Mouse (Mus musculus) embryonic stem cell, embryonic (primary cell): ENCODE results near the gene Hoxd8.

Experiments used
- CTCF ChIA-PET, 4 experiments: fragments of 300-600 bp in 2 of 4; fragments of 350-600 bp in 2 of 4; sonication (Branson Sonifier 250); formaldehyde crosslinking; loops; one replicate each; lab custom pipeline; 2022; ENCODE audit warnings: inconsistent platforms in 2 of 4; lab: Charles Lee
- POLR2A ChIA-PET, 4 experiments: fragments of 300-600 bp in 2 of 4; fragments of 350-600 bp in 2 of 4; sonication (Branson Sonifier 250); formaldehyde crosslinking; loops; one replicate each; lab custom pipeline; 2022; ENCODE audit warnings: antibody characterized with exemption in 4 of 4, inconsistent platforms in 1 of 4; lab: Charles Lee

Gene Hoxd8

DNA sequence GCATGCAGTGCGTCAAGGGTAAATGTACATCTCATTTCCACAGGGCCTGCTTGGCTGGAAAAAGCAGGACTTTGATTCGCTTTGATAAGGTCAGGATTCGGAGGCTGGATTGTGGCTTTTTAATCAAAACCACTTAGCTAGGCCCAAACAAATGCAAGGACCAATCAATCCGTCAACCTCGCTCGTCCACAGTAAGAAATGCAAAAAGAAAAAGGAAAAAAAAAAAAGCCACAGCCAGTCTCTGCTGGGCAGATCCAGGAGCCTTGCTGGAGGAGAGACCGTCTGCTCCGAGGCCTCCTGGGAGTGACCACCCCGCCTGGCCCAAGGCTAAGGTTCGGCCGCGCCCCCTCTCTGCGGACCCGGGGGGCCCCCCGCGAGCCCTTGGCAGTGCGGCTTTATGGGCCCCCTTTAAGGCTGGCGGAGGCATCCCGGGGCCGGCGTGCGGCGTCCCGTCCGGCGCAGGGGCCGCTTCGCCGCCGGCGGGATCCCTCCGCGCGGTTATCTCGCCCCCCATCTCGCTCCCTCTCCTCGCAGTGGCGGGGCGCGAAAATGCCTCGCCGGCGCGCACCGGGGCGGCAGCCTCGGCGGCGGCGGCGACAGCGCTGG lies at the start of gene Hoxd8:
Gene Hoxd8 (plus strand): TSS at position 223 of the 606 bp plus-strand sequence.
- ChIA-PET CTCF (interaction anchor here in 3 of 4 experiments (0.5 to 1.2 kb wide), 4 partner anchors 446 to 1302 kb away, joined by 3 to 8 read pairs (median 5); no protein-coding TSS in a partner anchor), POLR2A (interaction anchor here in 1 of 4 experiments (0.6 to 0.7 kb wide), 2 partner anchors 14 to 226 kb away, joined by 3 to 4 read pairs; no protein-coding TSS in a partner anchor)

DNA sequence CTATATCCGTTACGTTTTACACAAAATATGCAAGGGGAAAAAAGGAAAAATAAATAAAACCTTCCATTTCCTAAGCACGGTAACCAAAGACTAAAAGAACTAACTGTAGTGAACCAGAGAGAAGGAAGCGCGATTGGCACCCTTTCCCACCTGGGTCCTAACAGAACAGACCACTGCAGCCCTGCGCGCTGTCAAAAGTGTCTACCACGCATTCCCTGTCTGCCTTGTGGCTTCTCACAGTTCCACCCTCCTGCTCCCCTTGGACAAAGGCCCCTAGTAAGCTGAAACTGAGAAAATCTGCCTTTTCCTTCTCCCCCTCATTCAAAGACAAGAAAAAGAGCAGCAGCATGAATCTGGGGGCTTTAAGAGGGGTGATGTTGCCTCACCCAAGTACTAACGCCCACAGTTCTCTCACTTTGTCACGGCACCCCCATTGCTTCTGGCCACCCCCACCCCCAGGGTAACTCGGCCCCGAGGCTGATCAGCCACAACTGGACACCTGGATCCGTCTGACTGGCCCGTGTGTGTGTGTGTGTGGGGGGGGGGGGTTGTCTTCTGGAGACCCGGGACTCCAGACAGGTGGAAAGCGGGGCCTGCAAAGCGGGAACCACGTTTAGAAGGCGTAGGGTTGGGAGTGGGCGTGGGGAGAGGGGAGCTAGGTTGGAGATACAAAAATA lies 49.5 kb upstream of the Hoxd8 start:
- ChIA-PET POLR2A (interaction anchor here in 1 of 4 experiments (0.7 kb wide), 1 partner anchor 13 kb away, joined by 3 read pairs; no protein-coding TSS in a partner anchor), CTCF (interaction anchor here (0.7 to 1.7 kb wide), 19 partner anchors 12 to 1100 kb away, joined by 3 to 7 read pairs (median 5); partner anchors contain the start of genes Hoxd10 (in 1 of the 4) and Hoxd11 (in 1 of the 4))

DNA sequence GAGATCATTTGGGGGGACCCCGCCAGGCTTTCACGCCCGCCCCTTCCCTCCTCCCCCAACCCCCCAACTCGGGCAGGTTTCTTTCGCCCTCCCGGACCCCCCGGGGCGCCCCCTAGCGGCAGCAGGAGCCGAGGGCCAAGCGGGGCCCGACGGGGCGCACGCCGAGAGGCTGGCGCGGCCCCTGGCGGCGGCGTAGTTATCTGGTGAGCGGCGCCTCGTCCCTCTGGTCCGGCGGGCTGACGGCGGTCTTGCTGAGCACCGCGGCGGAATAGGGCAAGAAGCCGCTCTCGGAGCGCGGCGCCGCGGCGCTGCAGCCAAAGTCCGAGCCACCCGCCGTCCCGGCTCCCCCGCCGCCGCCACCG lies 49.0 kb upstream of the Hoxd8 start:
- POLR2A ChIA-PET, result interaction anchor here in 1 of 4 experiments (0.7 kb wide), 1 partner anchor 12 kb away, joined by 3 read pairs; no protein-coding TSS in a partner anchor
- CTCF ChIA-PET, result interaction anchor here (0.7 to 1.7 kb wide), 21 partner anchors 9 to 1101 kb away, joined by 3 to 10 read pairs (median 5); partner anchors contain the start of genes Hoxd10 (in 1 of the 4) and Hoxd11 (in 1 of the 4)

DNA sequence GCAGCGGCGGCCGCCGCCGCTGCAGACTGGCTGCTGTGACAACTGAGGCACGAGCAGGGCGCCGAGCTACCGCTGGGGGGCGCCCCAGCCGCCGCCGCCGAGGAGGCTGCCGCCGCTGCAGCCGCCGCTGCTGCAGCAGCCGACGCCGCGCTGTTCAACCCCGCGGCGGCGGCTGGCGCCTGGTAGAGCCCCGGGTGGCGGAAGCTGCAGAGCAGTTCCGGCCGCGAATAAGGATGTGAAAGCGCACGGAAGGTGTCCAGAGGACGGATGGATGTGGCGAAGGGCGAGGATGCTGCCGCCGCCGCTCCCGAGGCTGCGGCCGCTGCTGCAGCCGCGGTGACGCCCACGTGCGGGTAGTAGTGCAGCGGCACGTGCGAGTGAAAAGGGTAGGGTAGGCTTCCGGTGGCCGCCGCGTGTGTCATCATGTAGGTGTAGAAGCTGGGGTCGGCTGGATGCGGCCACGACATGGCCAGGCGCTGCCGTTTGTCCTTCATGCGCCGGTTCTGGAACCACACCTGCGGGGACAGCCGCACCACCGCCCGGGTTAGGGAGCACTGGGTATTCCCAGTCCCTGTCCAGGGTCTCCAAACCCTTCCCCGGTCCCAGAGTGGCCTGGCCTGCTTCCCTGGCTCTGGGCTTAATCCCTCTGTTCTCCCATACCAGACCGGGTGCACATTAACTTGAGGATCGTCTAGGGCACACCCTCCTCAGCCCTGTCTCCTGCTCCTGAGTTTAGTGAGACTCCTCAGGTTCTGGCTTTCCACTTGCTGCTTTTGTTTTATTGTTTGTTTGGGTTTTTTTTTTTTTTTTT lies 48.4 kb upstream of the Hoxd8 start:
- CTCF ChIA-PET, result interaction anchor here (0.5 to 1.7 kb wide), 26 partner anchors 8 to 1158 kb away, joined by 3 to 10 read pairs (median 4); partner anchors contain the start of genes Hoxd10 (in 1 of the 4) and Hoxd11 (in 1 of the 4)

DNA sequence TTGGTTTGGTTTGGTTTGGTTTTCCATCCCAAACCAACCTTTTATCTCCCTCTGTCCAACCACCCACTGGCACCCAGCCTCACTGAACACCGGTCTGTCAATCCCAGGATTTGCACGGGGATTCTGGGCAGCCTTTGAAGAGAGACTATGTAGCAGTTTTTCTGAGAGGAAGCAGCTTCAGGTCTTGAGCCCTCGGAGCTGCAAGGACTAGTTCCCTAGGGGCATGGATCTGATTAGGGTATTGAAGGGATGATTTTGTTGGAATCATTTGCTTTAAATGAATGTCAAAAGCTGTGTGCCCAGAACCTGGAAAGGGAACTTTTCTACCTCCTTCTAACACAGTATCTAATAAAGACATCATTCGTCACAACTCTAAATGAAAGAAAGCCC lies 47.8 kb upstream of the Hoxd8 start:
- ChIA-PET CTCF (interaction anchor here (0.5 to 1.5 kb wide), 7 partner anchors 8 to 1159 kb away, joined by 3 to 10 read pairs (median 5); partner anchors contain the start of gene Hoxd11 (in 1 of the 4)), POLR2A (interaction anchor here in 2 of 4 experiments (0.6 to 2.0 kb wide), 3 partner anchors 11 to 859 kb away, joined by 3 to 4 read pairs (median 3); no protein-coding TSS in a partner anchor)

More for the DNA sequence above, 48.4 kb upstream of the Hoxd8 start:
- POLR2A ChIA-PET, result interaction anchor here in 2 of 4 experiments (0.6 to 2.0 kb wide), 4 partner anchors 11 to 859 kb away, joined by 3 to 4 read pairs (median 3); no protein-coding TSS in a partner anchor

DNA sequence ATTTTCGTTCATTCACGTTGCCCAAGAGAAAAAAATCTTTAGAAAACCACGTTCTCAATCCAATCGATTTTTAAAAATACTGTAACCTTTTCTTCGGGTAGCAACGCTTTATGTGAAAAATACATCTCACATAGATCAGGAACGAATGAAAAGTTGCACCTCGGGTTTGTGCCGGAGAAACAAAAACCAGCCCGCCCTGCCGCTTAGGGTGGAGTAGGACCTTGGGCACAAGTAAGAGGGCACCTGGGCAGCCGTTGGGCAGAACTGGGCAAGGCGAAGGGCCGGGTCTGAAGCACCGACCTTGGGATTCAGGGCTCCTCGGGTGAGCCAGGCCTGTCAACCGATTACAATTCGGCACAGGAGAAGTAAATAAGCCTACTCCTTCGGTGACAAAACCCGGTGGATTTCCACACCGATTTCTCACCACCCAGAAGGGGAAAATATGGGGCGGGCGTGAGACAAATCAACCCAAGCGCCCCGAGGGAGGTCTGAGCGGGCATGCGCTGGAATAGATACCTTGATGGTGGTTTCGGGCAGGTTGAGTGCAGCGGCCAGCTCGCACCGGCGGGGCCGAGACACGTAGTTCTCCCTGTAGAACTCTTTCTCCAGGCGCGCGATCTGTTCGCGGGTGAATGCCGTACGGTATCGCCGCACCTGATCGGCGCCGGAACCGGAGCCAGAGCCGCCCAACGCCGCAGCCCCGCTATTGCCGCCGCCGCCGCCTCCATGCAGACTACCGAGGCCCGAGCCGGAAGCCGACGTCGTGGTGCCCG lies 47.0 kb upstream of the Hoxd8 start:
- POLR2A ChIA-PET, result interaction anchor here in 2 of 4 experiments (1.0 to 2.0 kb wide), 3 partner anchors 10 to 16 kb away, joined by 4 to 5 read pairs (median 4); partner anchors contain the start of gene Hoxd13 (in 1 of the 2)
- CTCF ChIA-PET, result interaction anchor here in 2 of 4 experiments (0.7 to 1.5 kb wide), 6 partner anchors 9 to 79 kb away, joined by 3 to 7 read pairs (median 4); partner anchors contain the start of genes Hoxd3 (in 1 of the 2) and Hoxd4 (in 1 of the 2)

DNA sequence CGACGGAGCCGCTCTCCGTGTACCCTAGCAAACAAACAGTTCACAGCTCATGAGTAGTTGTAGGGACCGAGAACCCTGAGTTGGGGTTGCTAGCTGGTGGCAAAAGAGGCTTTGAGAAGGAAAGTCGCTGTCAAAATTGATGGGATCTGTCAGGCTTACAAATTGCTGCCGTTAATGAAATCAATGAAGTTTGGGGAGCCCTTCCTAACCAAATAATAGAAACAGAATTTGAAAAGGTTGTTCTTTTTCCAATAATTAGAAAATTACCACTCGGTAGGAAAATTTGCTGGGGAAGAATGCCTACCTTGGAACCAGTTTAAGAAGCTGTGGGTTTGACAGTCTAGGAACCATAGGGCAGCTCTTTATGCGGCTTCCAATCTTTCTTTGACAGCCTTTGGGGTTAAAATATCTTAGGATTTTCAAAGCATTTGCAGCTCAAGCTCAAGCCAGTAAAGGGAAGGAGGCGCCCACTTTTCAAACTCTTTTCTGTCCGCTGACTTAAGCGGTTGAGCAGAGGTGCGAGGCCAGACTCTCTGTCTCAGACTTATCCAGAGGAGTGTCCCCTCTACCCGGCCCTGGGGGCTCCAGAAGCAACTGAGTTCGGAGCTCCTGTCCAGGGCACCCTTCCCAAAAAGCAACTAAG lies 46.3 kb upstream of the Hoxd8 start:
- POLR2A ChIA-PET, result interaction anchor here in 3 of 4 experiments (0.7 to 1.7 kb wide), 6 partner anchors 9 to 23 kb away, joined by 3 to 5 read pairs (median 4); partner anchors contain the start of gene Hoxd13 (in 1 of the 3)
- CTCF ChIA-PET, result interaction anchor here (0.6 to 1.5 kb wide), 10 partner anchors 8 to 1097 kb away, joined by 3 to 7 read pairs (median 3); partner anchors contain the start of genes Hoxd3 (in 1 of the 4) and Hoxd4 (in 1 of the 4)

DNA sequence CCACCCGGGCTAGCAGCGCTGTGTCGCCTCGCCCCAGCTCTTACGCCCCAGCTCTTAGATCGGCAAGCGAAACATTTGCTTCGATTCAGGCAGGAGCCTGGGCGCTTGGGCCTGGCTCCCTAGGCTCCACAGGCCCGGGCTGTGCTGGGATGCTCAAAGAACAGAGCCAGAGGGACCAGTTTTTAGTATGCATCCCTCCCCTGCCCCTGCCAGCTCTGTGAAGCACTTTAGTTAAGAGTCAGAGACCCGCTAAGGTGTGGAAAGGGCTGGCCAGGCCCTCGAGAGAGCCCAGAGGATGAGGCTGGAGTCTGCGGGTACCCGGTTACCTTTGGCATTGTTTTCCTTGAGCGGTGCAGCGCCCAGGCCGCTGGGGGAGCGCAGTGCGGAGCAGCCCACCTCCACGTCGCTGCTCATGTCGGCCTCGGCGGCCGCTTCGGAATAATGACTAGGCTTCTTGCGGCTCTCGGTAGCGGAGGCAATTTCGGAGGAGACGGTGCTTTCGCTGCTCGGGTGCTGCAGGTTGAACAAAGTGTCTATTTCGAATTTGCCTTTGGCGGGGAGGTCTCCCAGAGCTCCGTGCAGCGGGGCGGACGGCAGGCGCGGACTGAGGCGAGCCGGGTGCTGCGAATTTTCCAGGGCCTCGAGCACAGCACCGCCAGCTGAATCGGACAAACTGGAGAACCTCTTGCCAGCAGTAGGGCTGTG lies 45.6 kb upstream of the Hoxd8 start:
- ChIA-PET POLR2A (interaction anchor here in 3 of 4 experiments (0.7 to 1.7 kb wide), 6 partner anchors 9 to 23 kb away, joined by 3 to 5 read pairs (median 4); partner anchors contain the start of gene Hoxd13 (in 1 of the 3)), CTCF (interaction anchor here (0.5 to 1.5 kb wide), 11 partner anchors 8 to 1098 kb away, joined by 3 to 7 read pairs (median 3); partner anchors contain the start of genes Hoxd3 (in 1 of the 4) and Hoxd4 (in 1 of the 4))

DNA sequence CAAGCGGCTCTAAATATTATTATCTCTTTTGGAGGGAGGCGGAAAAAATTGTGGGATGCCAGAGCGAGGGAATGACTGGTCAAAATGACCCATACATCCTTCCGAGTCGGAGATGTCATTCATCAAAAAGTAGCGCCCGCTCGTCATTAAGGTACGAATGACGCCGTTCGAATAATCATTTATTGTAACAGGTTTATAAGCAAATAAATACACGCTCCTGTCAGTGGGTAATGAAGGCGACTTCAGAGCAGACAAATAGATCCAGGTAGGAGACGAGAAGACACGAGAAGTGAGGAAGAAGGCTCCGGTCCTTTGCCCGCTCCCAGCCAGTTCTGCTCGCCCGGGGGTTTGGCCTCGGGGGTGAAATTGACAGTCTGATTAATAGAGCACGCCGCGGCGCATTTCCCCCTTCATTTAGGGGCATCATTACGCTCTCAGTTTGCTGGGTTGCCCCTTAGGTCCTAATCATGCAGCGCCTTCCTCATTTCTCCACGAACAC lies 44.9 kb upstream of the Hoxd8 start, which contains the start of gene Evx2:
Gene Evx2 (minus strand): TSS at position 51 of the 499 bp plus-strand sequence.
- POLR2A ChIA-PET, result interaction anchor here in 2 of 4 experiments (1.4 to 1.7 kb wide), 2 partner anchors 8 to 12 kb away, joined by 3 to 4 read pairs; partner anchors contain the start of gene Hoxd13 (in 1 of the 2)
- CTCF ChIA-PET, result interaction anchor here in 2 of 4 experiments (0.9 to 1.5 kb wide), 2 partner anchors 13 to 14 kb away, joined by 4 to 5 read pairs; no protein-coding TSS in a partner anchor

DNA sequence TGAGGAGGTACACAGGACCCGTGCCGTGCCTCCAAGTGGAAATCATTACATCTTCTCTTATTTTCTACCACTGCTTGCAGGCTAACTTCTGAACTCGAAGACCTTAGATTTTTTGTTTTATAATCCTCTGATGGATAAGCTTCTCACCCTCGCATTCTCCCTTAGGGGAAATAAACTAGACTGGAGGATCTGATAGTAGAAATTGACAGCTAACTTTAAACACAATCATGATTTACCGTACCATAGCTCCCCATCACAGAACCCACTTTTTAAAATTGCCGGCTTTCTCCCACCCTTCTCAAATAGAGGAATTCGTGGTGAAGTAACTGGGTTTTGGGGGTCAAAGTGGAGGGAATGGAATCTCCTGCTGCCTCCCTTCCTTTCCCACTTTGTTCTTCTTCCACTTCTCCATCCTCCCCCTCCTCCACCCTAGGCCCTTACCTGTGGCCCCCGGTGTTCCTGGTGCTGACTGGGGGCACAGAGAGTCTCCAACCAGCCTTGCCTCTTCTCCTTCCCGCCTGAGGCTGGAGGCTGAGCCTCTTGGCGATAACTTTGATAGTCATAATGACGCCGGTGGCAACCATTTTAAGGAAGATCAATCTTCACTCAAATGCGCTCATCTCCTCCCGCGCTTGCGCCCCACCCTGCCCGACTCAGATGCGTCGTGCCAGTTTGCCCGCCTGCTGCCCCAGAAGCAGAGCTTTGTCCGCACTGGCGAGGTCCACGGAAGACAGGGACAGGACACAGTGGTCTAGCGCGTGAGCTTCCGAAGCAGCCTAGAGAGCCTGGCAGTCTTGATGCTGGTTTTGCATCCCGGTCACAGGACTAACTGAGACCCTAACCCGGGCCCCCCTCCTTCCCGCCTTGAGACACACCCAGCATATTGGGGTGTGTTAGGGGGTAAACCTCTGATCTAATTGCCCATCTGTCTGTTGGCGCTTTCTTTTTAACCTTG lies 43.7 kb upstream of the Hoxd8 start:
- POLR2A ChIA-PET, result interaction anchor here in 1 of 4 experiments (1.0 to 1.5 kb wide), 3 partner anchors 10 to 29 kb away, joined by 3 read pairs; no protein-coding TSS in a partner anchor
- CTCF ChIA-PET, result interaction anchor here (0.5 to 3.6 kb wide), 22 partner anchors 12 to 1088 kb away, joined by 3 to 17 read pairs (median 5); no protein-coding TSS in a partner anchor

DNA sequence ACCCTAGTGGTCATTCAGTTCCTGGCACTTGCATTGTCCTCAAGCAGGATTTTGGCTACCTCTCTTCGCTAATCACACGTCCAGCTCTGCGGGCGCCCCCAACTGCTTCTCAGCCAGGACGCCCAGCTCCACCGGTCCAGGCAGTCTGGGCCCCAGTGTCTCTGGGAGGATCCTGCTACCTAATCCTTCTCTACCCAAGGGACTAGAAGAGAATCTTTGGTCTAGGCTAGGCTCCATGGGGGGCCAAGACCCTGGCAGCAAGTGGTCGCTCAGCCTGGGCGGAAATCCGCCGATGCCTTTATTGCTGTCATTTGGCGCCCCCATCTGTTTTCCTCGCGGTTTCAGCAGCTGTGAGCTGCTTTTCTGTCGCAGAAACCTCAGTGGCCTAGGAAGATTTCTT lies 42.7 kb upstream of the Hoxd8 start:
- ChIA-PET POLR2A (interaction anchor here in 1 of 4 experiments (1.3 to 1.5 kb wide), 2 partner anchors 11 to 28 kb away, joined by 3 read pairs; no protein-coding TSS in a partner anchor), CTCF (interaction anchor here (0.5 to 3.6 kb wide), 27 partner anchors 9 to 1101 kb away, joined by 3 to 17 read pairs (median 4); no protein-coding TSS in a partner anchor)

DNA sequence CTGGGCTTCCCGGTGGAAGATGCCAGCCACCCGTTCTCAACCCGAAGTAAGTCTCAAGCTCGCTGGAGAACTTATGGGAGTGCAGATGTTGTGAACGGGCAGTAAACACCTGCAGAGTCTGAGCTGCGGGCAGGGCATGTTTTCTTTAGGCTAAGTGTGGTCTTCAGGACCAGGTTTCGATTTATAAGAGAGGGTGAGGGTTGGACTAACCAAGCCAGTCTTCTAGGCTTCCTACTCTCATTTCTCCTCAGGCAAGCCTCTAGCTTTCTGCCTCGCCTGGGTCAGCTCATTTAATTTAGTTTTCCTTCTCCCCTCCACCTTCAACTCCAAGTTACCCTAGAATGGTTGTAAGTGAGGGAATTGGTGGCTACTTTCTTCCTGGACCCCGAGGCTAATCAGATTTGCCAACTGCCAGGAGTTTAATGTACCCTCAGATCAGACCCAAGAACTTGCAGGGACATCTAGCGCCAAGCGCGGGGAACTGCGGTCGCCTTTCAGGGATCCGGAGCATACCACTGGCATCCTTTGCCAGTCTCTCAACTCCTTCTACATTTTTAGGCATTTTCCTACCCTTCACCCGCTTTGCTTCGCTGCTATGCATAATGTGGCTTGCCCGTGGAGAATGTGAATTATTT lies 41.0 kb upstream of the Hoxd8 start:
- ChIA-PET POLR2A (interaction anchor here in 1 of 4 experiments (0.5 kb wide), 1 partner anchor 13 kb away, joined by 3 read pairs; no protein-coding TSS in a partner anchor), CTCF (interaction anchor here in 3 of 4 experiments (0.6 to 3.6 kb wide), 6 partner anchors 9 to 1296 kb away, joined by 3 to 17 read pairs (median 4); no protein-coding TSS in a partner anchor)

DNA sequence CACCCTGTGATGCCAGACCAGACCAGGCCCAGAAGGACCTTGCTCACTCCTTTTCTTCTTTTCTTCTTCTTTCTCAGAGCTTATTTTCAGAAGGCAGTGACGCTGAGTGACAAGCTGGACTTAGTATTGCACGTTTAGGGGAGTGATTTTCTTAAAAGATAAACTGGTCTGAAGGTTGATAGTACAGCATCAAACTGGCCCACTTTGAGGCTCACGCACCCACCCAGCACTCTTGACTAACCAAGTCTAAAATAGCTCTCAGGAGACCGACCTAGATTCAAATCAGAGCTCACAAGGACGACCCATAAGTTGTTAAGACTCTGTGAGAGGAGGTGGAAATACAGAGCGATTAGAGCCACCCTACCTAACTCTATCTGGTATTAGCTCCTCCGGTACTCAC lies 38.0 kb upstream of the Hoxd8 start:
- CTCF ChIA-PET, result interaction anchor here in 3 of 4 experiments (0.7 to 1.7 kb wide), 4 partner anchors 8 to 701 kb away, joined by 3 to 7 read pairs (median 4); no protein-coding TSS in a partner anchor
- POLR2A ChIA-PET, result interaction anchor here in 1 of 4 experiments (1.5 to 2.0 kb wide), 3 partner anchors 8 to 11 kb away, joined by 3 to 4 read pairs (median 4); partner anchors contain the start of gene Evx2
